Comparison of ENCODE assay signal across 11 mouse cellular contexts in genomic region chr19:41724831-41725470, GRCm38 (mm10). TPM values are rescaled to one million over a fixed set of nuclear protein-coding genes. Genes with fewer than 3 reads are reported as not detected.
DNase-seq lines count a peak whose midpoint lies in the region; ATAC-seq and TF ChIP-seq lines count a peak whose summit lies in the region.
"Had no signal": no experiment of that assay in that cellular context is flagged by ENCODE, and none has a peak within 500 bp of the region (broad histone marks: within the 10 kb centered on the region; RNA-seq: fewer than 3 reads in every experiment).

No protein-coding gene starts in this region.

- no peaks in the 10 kb centered on the region for H3K4me1 ChIP-seq in lung, embryonic 14.5 days (ENCODE audit: insufficient read depth)
- H3K4me1 ChIP-seq in forebrain, embryonic 15.5 days: peaks cover 18% of the 10 kb centered on the region
- peaks cover 10% of the 10 kb centered on the region for H3K4me1 ChIP-seq in midbrain, embryonic 12.5 days

- no peak overlapping the region for H3K4me3 ChIP-seq in lung, embryonic 14.5 days (ENCODE audit: low read depth, low read length)
- no peak overlapping the region for H3K4me3 ChIP-seq in forebrain, embryonic 15.5 days
- no peak overlapping the region for H3K4me3 ChIP-seq in midbrain, embryonic 12.5 days
- H3K4me3 ChIP-seq: layer of hippocampus, adult 2 months had no signal

- ATAC-seq in lung, embryonic 14.5 days (ENCODE audit: insufficient read depth): no peak
- ATAC-seq in forebrain, embryonic 15.5 days (replicated peaks): peak; percentile 56
- ATAC-seq in midbrain, embryonic 12.5 days (ENCODE audit: low FRiP score, low read depth): peak; percentile 79; the same call in 1 of the 2 replicates

- no peak for TF ChIP-seq CTCF in lung, embryonic 14.5 days (IDR thresholded peaks at IDR 0.05; ENCODE audit: low read depth)

- no peak overlapping the region for H3K27ac ChIP-seq in lung, embryonic 14.5 days (ENCODE audit: low read depth)
- peak overlapping the region; percentile 86 for H3K27ac ChIP-seq in forebrain, embryonic 15.5 days (replicated peaks)
- no peak overlapping the region; the same call in 1 of the 2 replicates for H3K27ac ChIP-seq in midbrain, embryonic 12.5 days (replicated peaks)
- H3K27ac ChIP-seq: layer of hippocampus, adult 2 months had no signal

- H3K9ac ChIP-seq in lung, embryonic 14.5 days: no peak overlapping the region
- H3K9ac ChIP-seq in forebrain, embryonic 15.5 days (replicated peaks): no peak overlapping the region
- no peak overlapping the region for H3K9ac ChIP-seq in midbrain, embryonic 12.5 days (replicated peaks)

- intact Hi-C loops in left cerebral cortex, postnatal 36 days (cut with DNase I): no loop called here

- peak; percentile 30 for DNase-seq in lung, embryonic 14.5 days
- no peak for DNase-seq in lung, adult 18-20 months
- DNase-seq in thymus, postnatal 25 days: peak; percentile 47
- no peak for DNase-seq in left cerebral cortex, postnatal 36 days (ENCODE audit: low spot score in 2 of 2)
- no peak for DNase-seq in left cerebral cortex, adult 8-10 months (ENCODE audit: low spot score in 2 of 2)
- DNase-seq in ovary, postnatal 14 days (ENCODE audit: low spot score): no peak
- DNase-seq: cerebellum, adult 11 months; right cerebral cortex, postnatal 14 days had no signal

- H3K4me2 ChIP-seq in lung, embryonic 14.5 days: no peak overlapping the region
- no peak overlapping the region; the same call in 1 of the 2 replicates for H3K4me2 ChIP-seq in forebrain, embryonic 15.5 days (replicated peaks)
- H3K4me2 ChIP-seq in midbrain, embryonic 12.5 days (replicated peaks): no peak overlapping the region

- WGBS in lung, embryonic 14.5 days: 26% methylated on average over 9 of the region's 9 CpGs
- WGBS in forebrain, embryonic 15.5 days: 9% methylated on average over 9 of the region's 9 CpGs
- WGBS in midbrain, embryonic 12.5 days: 33% methylated on average over 9 of the region's 9 CpGs

- H3K9me3 ChIP-seq in lung, embryonic 14.5 days (ENCODE audit: low read depth, low read length): no peaks in the 10 kb centered on the region
- no peaks in the 10 kb centered on the region for H3K9me3 ChIP-seq in forebrain, embryonic 15.5 days
- H3K9me3 ChIP-seq in midbrain, embryonic 12.5 days: no peaks in the 10 kb centered on the region

- H3K36me3 ChIP-seq in lung, embryonic 14.5 days (ENCODE audit: insufficient read depth): no peaks in the 10 kb centered on the region
- peaks cover 8% of the 10 kb centered on the region; the same call in 1 of the 2 replicates for H3K36me3 ChIP-seq in forebrain, embryonic 15.5 days
- 0 out of 2 replicates have a peak, but pooled peaks cover 4% of the 10 kb centered on the region for H3K36me3 ChIP-seq in midbrain, embryonic 12.5 days

- H3K27me3 ChIP-seq in lung, embryonic 14.5 days (ENCODE audit: insufficient read depth, low read length): no peaks in the 10 kb centered on the region
- H3K27me3 ChIP-seq in forebrain, embryonic 15.5 days: no peaks in the 10 kb centered on the region
- 0 out of 2 replicates have a peak, but pooled peaks cover 3% of the 10 kb centered on the region for H3K27me3 ChIP-seq in midbrain, embryonic 12.5 days

RNA-seq across cellular contexts. Expression of gene Slit1, which starts 18.5 kb away (rescaled TPM):
- 0.08 and 0.24 TPM in 2 replicates for polyA plus RNA-seq in lung, embryonic 14.5 days (2014; fragmentation: Nextera tagmentation; extraction: Ambion mirVana)
- 17.5 and 21.0 TPM in 2 replicates for polyA plus RNA-seq in forebrain, embryonic 15.5 days (2015; fragmentation: Nextera tagmentation; extraction: Ambion mirVana)
- 12.2 and 14.8 TPM in 2 replicates for polyA plus RNA-seq in midbrain, embryonic 12.5 days (2016; fragmentation: Nextera tagmentation; extraction: Ambion mirVana)
- total RNA-seq in left cerebral cortex, postnatal 36 days (2021): 10 to 100 TPM; 47.8 to 59.1 TPM
- 10 to 100 TPM; 43.6 to 51.7 (median 48.7) TPM for total RNA-seq in left cerebral cortex, adult 8-10 months (2022)

Comparison
In these comparisons a context has a peak if more than half of its experiments do, and no peak if none do; other contexts are left out.
1. DNase-seq: peak in lung, embryonic 14.5 days (single experiment) and thymus, postnatal 25 days (single experiment); none in lung, adult 18-20 months (0 of 2), left cerebral cortex, postnatal 36 days (0 of 2), left cerebral cortex, adult 8-10 months (0 of 2) and ovary, postnatal 14 days (single experiment).
2. RNA of gene Slit1, which starts 18.5 kb away (polyA plus RNA-seq): 17.5 to 21.0 TPM in forebrain, embryonic 15.5 days and 12.2 to 14.8 TPM in midbrain, embryonic 12.5 days; 0.08 to 0.24 TPM in lung, embryonic 14.5 days; every median in the first group is over 10 times any median in the second.